Mouse (Mus musculus): ENCODE data around the gene D430041D05Rik.

Gene D430041D05Rik

GRCm38 (mm10) chr2:104335824-104336223 lies 75.0 kb downstream of the D430041D05Rik start:
- no peak for DNase-seq

- no peak for DNase-seq
Observed at GRCm38 (mm10) chr2:104333952-104334351, 76.9 kb downstream of the D430041D05Rik start.

- DNase-seq = no peak
Observed at GRCm38 (mm10) chr2:104332707-104333106, 78.1 kb downstream of the D430041D05Rik start.

GRCm38 (mm10) chr2:104331261-104331660 lies 79.6 kb downstream of the D430041D05Rik start:
- DNase-seq = no peak

- DNase-seq = no peak
Observed at GRCm38 (mm10) chr2:104327116-104327794, 83.6 kb downstream of the D430041D05Rik start.

GRCm38 (mm10) chr2:104323773-104324172 lies 87.0 kb downstream of the D430041D05Rik start:
- DNase-seq = no peak

- no peak for DNase-seq
Observed at GRCm38 (mm10) chr2:104323351-104323750, 87.5 kb downstream of the D430041D05Rik start.

- no peak for DNase-seq
Observed at GRCm38 (mm10) chr2:104320061-104320624, 90.7 kb downstream of the D430041D05Rik start.

GRCm38 (mm10) chr2:104319443-104319842 lies 91.4 kb downstream of the D430041D05Rik start:
- DNase-seq = peak; percentile 50

- peak; percentile 49 for DNase-seq
Observed at GRCm38 (mm10) chr2:104318881-104319280, 91.9 kb downstream of the D430041D05Rik start.

GRCm38 (mm10) chr2:104318259-104318658 lies 92.6 kb downstream of the D430041D05Rik start:
- DNase-seq = peak; percentile 75

- peak; percentile 55 for DNase-seq
Observed at GRCm38 (mm10) chr2:104317631-104318030, 93.2 kb downstream of the D430041D05Rik start.

GRCm38 (mm10) chr2:104316483-104316882 lies 94.3 kb downstream of the D430041D05Rik start:
- peak; percentile 42 for DNase-seq

- DNase-seq = no peak
Observed at GRCm38 (mm10) chr2:104313246-104313645, 97.6 kb downstream of the D430041D05Rik start.

GRCm38 (mm10) chr2:104307102-104307501 lies 103.7 kb downstream of the D430041D05Rik start:
- DNase-seq = no peak

- DNase-seq = peak; percentile 51
Observed at GRCm38 (mm10) chr2:104305722-104306121, 105.1 kb downstream of the D430041D05Rik start.

GRCm38 (mm10) chr2:104299912-104300311 lies 110.9 kb downstream of the D430041D05Rik start:
- no peak for DNase-seq

- no peak for DNase-seq
Observed at GRCm38 (mm10) chr2:104299160-104299559, 111.7 kb downstream of the D430041D05Rik start.

- no peak for DNase-seq
Observed at GRCm38 (mm10) chr2:104286821-104287220, 124.0 kb downstream of the D430041D05Rik start.

- DNase-seq = no peak
Observed at GRCm38 (mm10) chr2:104283401-104283955, 127.3 kb downstream of the D430041D05Rik start.

- no peak for DNase-seq
Observed at GRCm38 (mm10) chr2:104282835-104283234, 128.0 kb downstream of the D430041D05Rik start.

GRCm38 (mm10) chr2:104267049-104267448 lies 143.8 kb downstream of the D430041D05Rik start:
- no peak for DNase-seq

GRCm38 (mm10) chr2:104261741-104262067 lies 149.1 kb downstream of the D430041D05Rik start:
- no peak for DNase-seq
